Mouse (Mus musculus) stomach, adult 2 months (tissue): Measurements from ENCODE around the gene Def8. TPM values are rescaled to one million over a fixed set of nuclear protein-coding genes. Genes with fewer than 3 reads are reported as not detected.

Experiments used
- polyA plus RNA-seq: library from polyadenylated mRNA; depleted of rRNA; stranded (reverse); fragments of >200 nt; gene quantifications from 2 replicates; pipeline ENCODE4 v1.2.3, GENCODE M21; 2012; rRNA removed

The Def8 gene
- 10.6 and 17.1 TPM in 2 replicates for polyA plus RNA-seq

DNA sequence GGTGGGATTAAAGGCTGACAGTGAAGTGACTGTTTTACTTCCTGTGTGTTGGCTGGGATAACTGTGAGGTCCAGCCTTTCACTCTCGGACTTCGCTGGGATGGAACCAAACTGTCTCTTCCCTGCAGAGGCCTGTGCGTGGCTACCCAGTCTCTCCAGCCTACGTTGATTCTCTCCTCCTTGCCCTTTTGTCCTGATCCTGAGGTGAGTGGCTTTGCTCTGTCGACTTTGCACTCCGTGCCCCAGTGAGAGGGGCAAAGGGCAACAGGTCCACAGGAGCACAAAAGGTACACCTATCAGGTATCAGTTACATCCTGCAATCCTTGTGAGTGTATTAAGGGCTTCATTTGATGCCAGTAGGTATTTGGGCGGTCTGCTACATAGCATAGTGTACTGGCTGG is at the start of gene Def8:
Gene Def8 (plus strand): TSS at position 87 of the 400 bp plus-strand sequence.

DNA sequence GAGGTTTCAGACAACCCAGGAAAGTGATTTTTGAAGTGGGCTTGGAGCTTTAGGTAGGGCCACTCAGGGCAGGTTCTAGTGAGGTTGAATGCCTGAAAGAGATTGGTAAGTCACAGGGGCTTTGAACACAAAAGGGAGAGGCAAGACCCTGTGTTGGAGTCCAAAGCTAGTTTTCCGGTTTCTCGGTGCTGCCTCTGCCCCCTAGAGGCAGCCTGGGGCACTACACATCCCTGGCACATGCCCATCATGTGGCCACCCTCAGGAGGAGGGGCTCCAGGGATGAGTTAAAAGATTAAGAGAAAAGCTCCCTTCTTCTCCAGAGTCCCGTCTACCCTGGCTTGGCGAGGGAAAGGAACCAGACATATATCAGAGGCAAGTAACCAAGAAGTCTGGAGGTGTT is 16.5 kb upstream of the Def8 start, which contains the start of gene Mc1r:
Gene Mc1r (plus strand): TSS at position 322 of the 400 bp plus-strand sequence.

GRCm38 (mm10) chr8:123411246-123411645 is 12.1 kb upstream of the Def8 start, which contains the start of gene Tubb3:
Gene Tubb3 (plus strand): TSS chr8:123411424.

DNA sequence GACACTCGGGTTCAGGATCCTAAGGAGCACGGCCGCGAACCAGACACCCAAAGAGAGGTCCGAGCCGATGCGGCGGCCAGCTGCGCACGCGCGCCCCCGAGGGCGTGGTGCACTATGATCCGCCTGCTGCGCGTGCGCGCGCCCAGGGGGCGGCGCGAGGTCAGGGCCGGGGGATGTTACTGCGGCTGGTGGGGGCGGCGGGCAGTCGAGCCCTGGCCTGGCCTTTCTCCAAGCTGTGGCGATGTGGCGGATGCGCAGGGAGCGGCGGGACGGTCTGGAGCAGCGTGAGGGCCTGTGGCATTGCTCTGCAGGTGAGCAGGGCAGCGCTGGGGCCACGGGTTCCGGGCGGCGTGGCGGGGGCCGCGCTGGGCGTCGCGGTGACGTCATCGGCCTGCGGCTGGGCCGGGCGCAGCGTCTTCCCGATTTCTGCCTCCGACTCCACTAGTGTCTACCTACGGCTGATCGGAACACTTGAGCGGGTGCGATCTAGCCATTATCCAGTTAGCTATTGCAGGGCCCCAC is 54.5 kb downstream of the Def8 start, which contains the start of gene Afg3l1:
Gene Afg3l1 (plus strand): TSS at position 167 of the 522 bp plus-strand sequence.

Other genes starting within 250 kb of the Def8 start
- gene Dpep1, start 237.3 kb upstream of the Def8 start, polyA plus RNA-seq, result 7.0 and 7.4 TPM in 2 replicates
- 64.7 and 76.1 TPM in 2 replicates for gene Chmp1a, start 210.8 kb upstream of the Def8 start, polyA plus RNA-seq
- 0.19 and 0.96 TPM in 2 replicates for gene Spata33, start 210.7 kb upstream of the Def8 start, polyA plus RNA-seq
- 25.0 and 25.3 TPM in 2 replicates for gene Cdk10, start 198.7 kb upstream of the Def8 start, polyA plus RNA-seq
- gene Spata2l, start 187.3 kb upstream of the Def8 start, polyA plus RNA-seq, result 4.4 and 7.0 TPM in 2 replicates
- 12.0 and 14.9 TPM in 2 replicates for gene Zfp276, start 169.3 kb upstream of the Def8 start, polyA plus RNA-seq
- 42.1 and 58.2 TPM in 2 replicates for gene Vps9d1, start 169.2 kb upstream of the Def8 start, polyA plus RNA-seq
- 5.6 and 11.0 TPM in 2 replicates for gene Fanca, start 105.0 kb upstream of the Def8 start, polyA plus RNA-seq
- 26.4 and 34.4 TPM in 2 replicates for gene Spire2, start 90.8 kb upstream of the Def8 start, polyA plus RNA-seq
- gene Tcf25, start 49.8 kb upstream of the Def8 start, polyA plus RNA-seq, result 64.3 and 69.0 TPM in 2 replicates
- gene Mc1r, start 16.4 kb upstream of the Def8 start, polyA plus RNA-seq, result not detected in 2 replicates
- 7.0 and 9.8 TPM in 2 replicates for gene Tubb3, start 12.1 kb upstream of the Def8 start, polyA plus RNA-seq
- 10.1 and 12.7 TPM in 2 replicates for gene Afg3l1, start 54.4 kb downstream of the Def8 start, polyA plus RNA-seq
- gene Dbndd1, start 91.9 kb downstream of the Def8 start, polyA plus RNA-seq, result 0.52 and 0.58 TPM in 2 replicates
- gene Gas8, start 95.3 kb downstream of the Def8 start, polyA plus RNA-seq, result 3.0 and 3.3 TPM in 2 replicates
- 12.6 and 14.0 TPM in 2 replicates for gene Rhou, start 230.4 kb downstream of the Def8 start, polyA plus RNA-seq